Comparison of ENCODE assay signal across 9 mouse cellular contexts in the genomic region with DNA sequence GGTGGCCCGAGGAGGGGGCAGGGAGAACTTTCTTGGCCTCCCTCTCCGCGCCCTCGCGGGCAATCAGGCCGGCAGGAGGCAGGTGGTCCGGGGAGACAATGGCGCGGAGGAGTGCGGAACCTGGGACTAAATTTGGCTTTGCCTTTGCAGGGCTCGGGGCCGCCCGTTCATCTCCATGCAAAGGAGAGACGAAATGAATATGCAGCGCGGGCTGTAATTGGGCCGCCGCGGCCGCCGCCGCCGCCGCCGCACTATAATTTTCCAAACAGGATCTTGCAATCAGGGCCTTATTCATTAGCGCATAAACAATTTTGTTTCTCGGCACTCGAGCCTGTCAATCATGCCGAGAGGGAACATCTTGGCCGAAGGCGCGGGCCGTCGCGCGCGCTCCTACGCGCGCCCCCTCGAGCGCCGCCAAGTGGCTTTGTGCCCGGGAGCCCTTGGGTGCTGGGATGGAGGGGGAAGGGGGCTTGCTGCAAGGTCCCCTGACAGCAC. TPM values are rescaled to one million over a fixed set of nuclear protein-coding genes. Genes with fewer than 3 reads are reported as not detected.
DNase-seq lines count a peak whose midpoint lies in the region; ATAC-seq and TF ChIP-seq lines count a peak whose summit lies in the region.
"Had no signal": no experiment of that assay in that cellular context is flagged by ENCODE, and none has a peak within 500 bp of the region (broad histone marks: within the 10 kb centered on the region; RNA-seq: fewer than 3 reads in every experiment).

No protein-coding gene starts in this region.

- H3K4me2 ChIP-seq in embryonic facial prominence, embryonic 14.5 days (ENCODE audit: low read depth, low read length): peak overlapping the region; percentile 85
- peak overlapping the region; percentile 88 for H3K4me2 ChIP-seq in intestine, embryonic 16.5 days (ENCODE audit: low read depth, low read length)
- H3K4me2 ChIP-seq in liver, embryonic 14.5 days (ENCODE audit: low read depth): peak overlapping the region; percentile 52

- TF ChIP-seq EP300 in liver, embryonic 14.5 days (IDR thresholded peaks at IDR 0.05; ENCODE audit: low read depth): no peak

- ATAC-seq in embryonic facial prominence, embryonic 14.5 days (ENCODE audit: low read depth): peak; percentile 25; the same call in 1 of the 2 replicates
- peak; percentile 32; the same call in 1 of the 2 replicates for ATAC-seq in intestine, embryonic 16.5 days
- no peak for ATAC-seq in liver, embryonic 14.5 days (ENCODE audit: insufficient read depth)
- no peak for ATAC-seq in erythroid progenitor cell, adult 5-6 weeks (replicated peaks; ENCODE audit: low FRiP score, poor library complexity, severe bottlenecking)

- under 1% methylated on average over 41 of the region's 44 CpGs for WGBS in embryonic facial prominence, embryonic 14.5 days
- under 1% methylated on average over 44 of the region's 44 CpGs for WGBS in intestine, embryonic 16.5 days
- WGBS in liver, embryonic 14.5 days (ENCODE audit: insufficient replicate concordance): 0% methylated on average over 44 of the region's 44 CpGs
- under 1% methylated on average over 44 of the region's 44 CpGs for WGBS in olfactory bulb, adult 2 months

- peak; percentile 28 to 52 for DNase-seq in left cerebral cortex, adult 18-20 months (ENCODE audit: low spot score in 2 of 2)
- DNase-seq in left cerebral cortex, adult 11 months (ENCODE audit: low spot score): no peak
- peak; percentile 17 for DNase-seq in embryonic facial prominence, embryonic 14.5 days (ENCODE audit: low spot score)
- no peak for DNase-seq in liver, embryonic 14.5 days (ENCODE audit: low read depth in 3 of 3, low spot score in 3 of 3)
- no peak for DNase-seq in testis, postnatal 14 days (ENCODE audit: low spot score)

- peaks cover 11% of the 10 kb centered on the region for H3K4me1 ChIP-seq in embryonic facial prominence, embryonic 14.5 days (ENCODE audit: control insufficient read depth, insufficient read depth, low read length)
- peaks cover 8% of the 10 kb centered on the region for H3K4me1 ChIP-seq in intestine, embryonic 16.5 days (ENCODE audit: control insufficient read depth, insufficient read depth, low read length)
- H3K4me1 ChIP-seq in liver, embryonic 14.5 days (replicated peaks; ENCODE audit: control insufficient read depth in 2 of 2, insufficient read depth in 2 of 2, low read length in 1 of 2): no peaks in the 10 kb centered on the region
- peaks cover 16% of the 10 kb centered on the region for H3K4me1 ChIP-seq in olfactory bulb, adult 2 months (ENCODE audit: control insufficient read depth, insufficient read depth, low read length)

- H3K36me3 ChIP-seq in embryonic facial prominence, embryonic 14.5 days (ENCODE audit: control insufficient read depth, insufficient read depth, low read length): no peaks in the 10 kb centered on the region
- H3K36me3 ChIP-seq in intestine, embryonic 16.5 days (ENCODE audit: control insufficient read depth, insufficient read depth, low read length): no peaks in the 10 kb centered on the region
- H3K36me3 ChIP-seq in liver, embryonic 14.5 days (replicated peaks; ENCODE audit: control insufficient read depth, insufficient read depth, low read depth): no peaks in the 10 kb centered on the region

- TF ChIP-seq POLR2A in olfactory bulb, adult 2 months (IDR thresholded peaks at IDR 0.05; ENCODE audit: insufficient read depth, low read depth, low read length): no peak

- peak overlapping the region; percentile 62 for H3K9ac ChIP-seq in embryonic facial prominence, embryonic 14.5 days (ENCODE audit: low read depth, low read length)
- H3K9ac ChIP-seq in intestine, embryonic 16.5 days (ENCODE audit: low read depth, low read length): peak overlapping the region; percentile 60
- no peak overlapping the region for H3K9ac ChIP-seq in liver, embryonic 14.5 days (replicated peaks)

- peak overlapping the region; percentile 45 for H3K4me3 ChIP-seq in embryonic facial prominence, embryonic 14.5 days (ENCODE audit: low read depth, low read length)
- H3K4me3 ChIP-seq in intestine, embryonic 16.5 days (ENCODE audit: low read length): peak overlapping the region; percentile 47
- peak overlapping the region; percentile 19 to 26; a peak in 2 of 4 replicates for H3K4me3 ChIP-seq in liver, embryonic 14.5 days (ENCODE audit: insufficient read depth in 1 of 2, low read depth in 2 of 2, low read length in 2 of 2)
- H3K4me3 ChIP-seq in olfactory bulb, adult 2 months (ENCODE audit: insufficient read depth, low read depth, low read length): peak overlapping the region; percentile 50

- H3K9me3 ChIP-seq in embryonic facial prominence, embryonic 14.5 days (ENCODE audit: control insufficient read depth, low read length): no peaks in the 10 kb centered on the region
- H3K9me3 ChIP-seq in intestine, embryonic 16.5 days (ENCODE audit: control insufficient read depth, low read length): no peaks in the 10 kb centered on the region
- H3K9me3 ChIP-seq in liver, embryonic 14.5 days (ENCODE audit: control insufficient read depth, low read length): no peaks in the 10 kb centered on the region

- TF ChIP-seq CTCF in liver, embryonic 14.5 days (IDR thresholded peaks at IDR 0.05; ENCODE audit: low read depth): no peak
- no peak; the same call in 1 of the 2 replicates for TF ChIP-seq CTCF in olfactory bulb, adult 2 months (IDR thresholded peaks at IDR 0.05; ENCODE audit: insufficient read depth, low read depth, low read length)

- peaks cover 9% of the 10 kb centered on the region for H3K27me3 ChIP-seq in embryonic facial prominence, embryonic 14.5 days (replicated peaks; ENCODE audit: control insufficient read depth, insufficient read depth, low read length)
- H3K27me3 ChIP-seq in intestine, embryonic 16.5 days (replicated peaks; ENCODE audit: control insufficient read depth, insufficient read depth, low read length): peaks cover 31% of the 10 kb centered on the region
- peaks cover 17% of the 10 kb centered on the region for H3K27me3 ChIP-seq in liver, embryonic 14.5 days (ENCODE audit: control insufficient read depth, insufficient read depth, low read length)

- no peak overlapping the region for H3K27ac ChIP-seq in embryonic facial prominence, embryonic 14.5 days (replicated peaks; ENCODE audit: low read depth, low read length)
- no peak overlapping the region for H3K27ac ChIP-seq in intestine, embryonic 16.5 days (ENCODE audit: low read length)
- no peak overlapping the region for H3K27ac ChIP-seq in liver, embryonic 14.5 days
- no peak overlapping the region for H3K27ac ChIP-seq in olfactory bulb, adult 2 months (ENCODE audit: insufficient read depth, low read depth, low read length)

RNA-seq across cellular contexts. Expression of a gene that starts 31.7 kb away (rescaled TPM):
- total RNA-seq in left cerebral cortex, adult 18-20 months (2021): 10 to 100 TPM; 41.1 to 42.7 TPM
- polyA plus RNA-seq in embryonic facial prominence, embryonic 14.5 days (2014; fragmentation: Nextera tagmentation; extraction: Ambion mirVana): 1.8 and 2.0 TPM in 2 replicates
- polyA plus RNA-seq in intestine, embryonic 16.5 days (2015; fragmentation: Nextera tagmentation; extraction: Ambion mirVana): 0.10 and 0.18 TPM in 2 replicates
- 0.83 and 1.5 TPM in 2 replicates for polyA plus RNA-seq in liver, embryonic 14.5 days (2012; rRNA removed)
- 0.42 and 0.72 TPM in 2 replicates for polyA plus RNA-seq in liver, embryonic 14.5 days (2014; fragmentation: Nextera tagmentation; extraction: Ambion mirVana)
- polyA plus RNA-seq in olfactory bulb, adult 2 months (2012; ENCODE audit: insufficient read depth, insufficient read length, low replicate concordance, missing spikeins): not detected in 2 replicates
- not detected in 2 replicates for total RNA-seq in erythroid progenitor cell, adult 5-6 weeks (2015; ENCODE audit: low replicate concordance)
- total RNA-seq in erythroid progenitor cell, adult 5-6 weeks (2017; ENCODE audit: low replicate concordance): not detected in 2 replicates

RNA-seq across cellular contexts. Expression of a gene that starts 37.8 kb away (rescaled TPM):
- total RNA-seq in left cerebral cortex, adult 18-20 months (2021): 100 to 1,000 TPM; 191 to 192 TPM
- 228 and 236 TPM in 2 replicates for polyA plus RNA-seq in embryonic facial prominence, embryonic 14.5 days (2014; fragmentation: Nextera tagmentation; extraction: Ambion mirVana)
- 334 and 351 TPM in 2 replicates for polyA plus RNA-seq in intestine, embryonic 16.5 days (2015; fragmentation: Nextera tagmentation; extraction: Ambion mirVana)
- 45.4 and 56.1 TPM in 2 replicates for polyA plus RNA-seq in liver, embryonic 14.5 days (2012; rRNA removed)
- polyA plus RNA-seq in liver, embryonic 14.5 days (2014; fragmentation: Nextera tagmentation; extraction: Ambion mirVana): 127 and 128 TPM in 2 replicates
- not detected in 2 replicates for polyA plus RNA-seq in olfactory bulb, adult 2 months (2012; ENCODE audit: insufficient read depth, insufficient read length, low replicate concordance, missing spikeins)
- total RNA-seq in erythroid progenitor cell, adult 5-6 weeks (2015; ENCODE audit: low replicate concordance): 10.1 and 21.6 TPM in 2 replicates
- total RNA-seq in erythroid progenitor cell, adult 5-6 weeks (2017; ENCODE audit: low replicate concordance): 16.4 and 26.1 TPM in 2 replicates

RNA-seq across cellular contexts. Expression of a gene that starts 37.9 kb away (rescaled TPM):
- 1 to 10 TPM; 1.0 to 1.3 TPM for total RNA-seq in left cerebral cortex, adult 18-20 months (2021)
- 1.0 and 6.8 TPM in 2 replicates for polyA plus RNA-seq in embryonic facial prominence, embryonic 14.5 days (2014; fragmentation: Nextera tagmentation; extraction: Ambion mirVana)
- 0.26 TPM in 1 of 2 replicates, not detected in the other for polyA plus RNA-seq in intestine, embryonic 16.5 days (2015; fragmentation: Nextera tagmentation; extraction: Ambion mirVana)
- not detected in 2 replicates for polyA plus RNA-seq in liver, embryonic 14.5 days (2012; rRNA removed)
- polyA plus RNA-seq in liver, embryonic 14.5 days (2014; fragmentation: Nextera tagmentation; extraction: Ambion mirVana): not detected in 2 replicates
- polyA plus RNA-seq in olfactory bulb, adult 2 months (2012; ENCODE audit: insufficient read depth, insufficient read length, low replicate concordance, missing spikeins): not detected in 2 replicates
- total RNA-seq in erythroid progenitor cell, adult 5-6 weeks (2015; ENCODE audit: low replicate concordance): not detected in 2 replicates
- not detected in 2 replicates for total RNA-seq in erythroid progenitor cell, adult 5-6 weeks (2017; ENCODE audit: low replicate concordance)
- total RNA-seq: liver, adult 2 months had no signal
- polyA plus RNA-seq: liver, adult 2 months had no signal

Comparison
In these comparisons a context has a peak if more than half of its experiments do, and no peak if none do; other contexts are left out.
1. DNase-seq: peak in left cerebral cortex, adult 18-20 months (2 of 2) and embryonic facial prominence, embryonic 14.5 days (single experiment); none in left cerebral cortex, adult 11 months (single experiment), liver, embryonic 14.5 days (0 of 3) and testis, postnatal 14 days (single experiment).
2. ATAC-seq: peak in embryonic facial prominence, embryonic 14.5 days (single experiment) and intestine, embryonic 16.5 days (single experiment); none in liver, embryonic 14.5 days (single experiment) and erythroid progenitor cell, adult 5-6 weeks (single experiment).
3. RNA of a gene that starts 37.8 kb away (polyA plus RNA-seq): 334 to 351 TPM in intestine, embryonic 16.5 days, 228 to 236 TPM in embryonic facial prominence, embryonic 14.5 days and 45.4 to 128 TPM in liver, embryonic 14.5 days; not detected in olfactory bulb, adult 2 months; every median in the first group is over 10 times any median in the second.
4. Peak in every context shown above with its lines, with median percentiles within 50 percentile points of each other: H3K4me2 ChIP-seq and H3K4me3 ChIP-seq.